Mouse (Mus musculus) regulatory T cell (primary cell): ENCODE results near the gene Tox4.

Source experiments
- in situ Hi-C: fragments of 300-600 bp; cut with MboI, MseI; formaldehyde crosslinking; loops from one replicate; pipeline ENCODE4 v1.15.1; 2025; ENCODE audit warnings: high pct_unique_total_duplicates

Gene Tox4

GRCm38 (mm10) chr14:52278932-52279746 lies at the start of gene Tox4, which contains the start of gene Rab2b:
Tox4 (plus strand) TSS chr14:52279146.
Rab2b (minus strand) TSS chr14:52279545.
- in situ Hi-C loops = loop anchor here (5.0 to 10.0 kb wide), 2 partner anchors 82 to 1274 kb away; partner anchors contain the start of genes Rnase10 and Supt16

DNA sequence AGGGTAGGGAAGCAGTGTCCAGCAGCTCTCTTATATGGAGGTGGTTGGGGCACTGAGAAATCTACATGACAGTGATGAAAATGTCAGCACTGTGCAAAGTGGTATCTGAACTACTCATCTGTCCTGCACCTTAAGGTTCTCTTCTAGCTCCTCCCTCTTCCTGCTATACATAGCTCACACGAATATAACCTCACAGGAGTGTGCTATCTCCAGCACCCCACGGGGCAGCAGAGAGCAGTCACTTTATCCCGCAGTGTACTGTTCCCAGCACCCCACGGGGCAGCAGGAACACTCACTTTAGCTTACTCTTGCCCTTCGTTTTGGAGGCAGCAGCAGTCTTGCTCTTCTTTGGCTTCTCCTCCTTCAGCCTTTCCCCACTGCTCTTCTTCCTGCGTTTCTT lies 46.7 kb upstream of the Tox4 start:
- in situ Hi-C loops = no loop called here

DNA sequence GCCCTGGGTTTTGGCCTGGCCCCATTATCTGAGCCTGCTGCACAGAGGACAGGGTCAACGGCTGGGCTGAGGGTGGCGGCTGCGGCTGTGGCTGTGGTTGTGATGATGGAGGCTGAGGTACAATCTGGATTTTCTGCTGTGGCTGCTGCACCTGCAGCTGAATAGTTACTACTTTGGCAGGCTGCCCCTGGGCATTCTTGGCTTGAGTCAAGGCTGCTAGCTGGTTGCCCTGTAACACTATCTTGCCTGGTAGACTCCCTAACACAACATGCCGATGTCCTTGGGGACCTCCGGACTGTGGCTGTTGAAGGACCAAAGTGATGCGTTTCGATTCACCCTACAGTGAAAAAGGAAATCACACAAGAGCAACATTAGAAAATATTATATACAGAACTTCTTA lies 43.8 kb upstream of the Tox4 start:
- in situ Hi-C loops = no loop called here

DNA sequence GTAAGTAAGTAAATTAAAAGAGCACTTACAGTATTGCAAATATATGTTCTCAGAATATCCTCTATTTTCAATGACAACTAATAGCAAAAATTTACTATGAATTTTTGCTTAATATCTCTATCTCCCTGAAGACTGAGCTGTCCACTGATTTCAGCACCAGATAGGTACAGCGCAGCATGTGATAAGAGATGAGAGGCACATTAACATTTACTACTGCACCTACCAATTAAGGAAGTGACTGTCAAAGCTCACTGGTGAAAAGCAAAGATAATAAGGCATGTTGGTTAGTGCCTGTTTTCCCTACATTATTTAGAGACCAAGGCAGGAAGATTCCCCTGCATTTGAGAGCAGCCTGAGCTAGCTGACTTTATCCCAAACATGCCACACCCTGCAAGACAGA lies 42.7 kb upstream of the Tox4 start:
- in situ Hi-C loops = no loop called here

- in situ Hi-C loops = no loop called here
These were observed 34.8 kb upstream of the Tox4 start for GRCm38 (mm10) chr14:52244041-52244689.

DNA sequence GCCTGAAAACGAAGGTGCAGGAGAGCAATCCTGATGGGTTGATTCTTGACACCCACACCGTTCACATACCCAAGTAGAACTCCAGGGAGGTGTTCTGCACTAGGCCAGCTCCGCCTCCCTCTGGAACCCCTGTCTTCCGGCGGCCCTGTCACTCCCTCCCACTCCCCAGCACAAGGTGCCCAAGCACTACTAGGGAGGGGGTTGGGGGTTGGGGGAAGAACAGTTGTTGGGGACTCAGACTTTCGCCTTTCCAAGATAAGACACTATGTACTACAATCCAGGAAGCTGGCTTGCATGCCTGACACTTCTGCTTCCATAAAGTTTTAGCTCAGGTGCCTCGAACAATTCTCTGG lies 34.3 kb upstream of the Tox4 start:
- in situ Hi-C loops = no loop called here

- in situ Hi-C loops = no loop called here
These were observed 32.8 kb upstream of the Tox4 start for GRCm38 (mm10) chr14:52246129-52246528.

- in situ Hi-C loops = no loop called here
These were observed 22.4 kb upstream of the Tox4 start for GRCm38 (mm10) chr14:52256311-52257175.

DNA sequence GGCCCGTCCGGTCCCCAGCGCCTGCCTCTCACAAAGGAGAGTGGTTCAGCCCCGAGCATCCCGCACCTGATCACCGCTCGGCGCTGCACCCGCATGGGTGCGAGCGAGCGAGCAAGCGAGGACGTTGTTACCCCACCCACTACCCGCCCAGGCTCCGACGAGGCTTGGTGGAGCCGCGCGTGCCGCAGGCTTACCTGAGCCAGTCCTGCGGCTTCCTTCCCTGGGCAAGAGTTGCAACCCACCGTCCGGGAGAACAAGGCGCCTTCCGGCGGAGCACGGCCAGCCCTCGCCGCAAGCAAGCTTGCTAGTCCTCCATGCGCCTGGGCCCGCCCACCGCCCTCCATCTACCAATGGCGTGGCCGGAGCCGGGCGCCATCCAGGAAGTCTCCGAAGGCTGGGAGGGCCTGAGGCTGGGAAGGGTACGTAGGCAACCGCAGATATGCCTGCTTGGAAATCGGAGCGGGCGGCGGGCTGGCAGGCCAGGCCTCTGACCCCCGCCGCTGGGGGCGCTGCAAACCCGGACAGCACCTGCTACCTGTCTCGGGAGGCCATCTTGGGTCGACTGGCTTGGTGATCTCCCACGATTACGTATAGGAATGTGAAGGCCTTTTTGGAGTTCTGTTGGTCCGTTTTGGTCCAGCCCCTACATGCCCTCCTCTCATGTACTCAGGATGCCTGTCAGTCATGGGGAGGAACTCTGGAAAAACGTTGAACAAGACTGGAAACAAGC lies 21.3 kb upstream of the Tox4 start, which contains the start of gene Chd8:
Chd8 (minus strand) TSS at position 297 of the 730 bp plus-strand sequence.
- in situ Hi-C loops = no loop called here

- in situ Hi-C loops = loop anchor here (10.0 kb wide), 1 partner anchor 1268 kb away; the partner anchor contains the start of gene Rnase10
These were observed 6.2 kb upstream of the Tox4 start for GRCm38 (mm10) chr14:52272781-52273180.

DNA sequence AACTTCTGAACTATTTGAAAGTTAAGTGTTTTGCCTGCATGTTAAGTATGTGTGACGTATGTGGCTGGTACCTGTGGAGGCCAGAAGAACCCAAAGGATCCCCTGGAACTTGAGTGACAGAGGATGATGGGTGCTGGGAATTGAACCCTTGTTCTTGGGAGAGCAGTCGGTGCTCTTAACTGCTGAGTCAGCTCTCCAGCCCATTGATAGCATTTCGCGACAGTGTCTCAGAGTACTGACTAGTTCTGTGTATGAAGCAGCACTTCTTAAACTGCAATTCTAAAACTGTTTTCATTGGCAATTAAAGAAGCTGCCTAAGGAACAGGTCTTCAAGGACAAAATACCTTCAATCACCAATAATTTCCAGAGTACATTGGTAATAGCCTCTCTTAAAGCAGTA lies 1.7 kb upstream of the Tox4 start:
- in situ Hi-C loops = loop anchor here (5.0 to 10.0 kb wide), 2 partner anchors 80 to 1272 kb away; partner anchors contain the start of genes Rnase10 and Supt16

GRCm38 (mm10) chr14:52279747-52280120 lies 788 bp downstream of the Tox4 start:
- in situ Hi-C loops = loop anchor here (5.0 to 10.0 kb wide), 2 partner anchors 82 to 1275 kb away; partner anchors contain the start of genes Rnase10 and Supt16

DNA sequence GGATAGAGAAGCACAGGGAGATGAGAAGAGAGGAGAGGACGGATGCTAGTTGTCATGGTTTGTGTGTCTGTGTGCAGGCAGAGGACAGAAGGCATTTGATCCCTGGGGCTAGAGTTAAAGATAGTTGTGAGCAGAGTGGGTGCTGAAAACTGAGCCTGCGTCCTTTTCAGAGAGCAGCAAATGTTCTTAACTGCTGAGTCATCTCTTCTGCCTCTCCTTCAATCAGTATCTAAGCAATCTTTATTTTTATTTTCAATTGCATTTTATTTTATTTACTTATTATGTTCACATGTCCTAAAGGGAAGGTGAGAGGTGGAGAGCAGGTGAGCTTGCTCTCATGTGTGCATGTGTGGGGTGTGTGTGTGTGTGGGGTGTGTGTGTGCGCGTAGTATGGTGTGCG lies 4.7 kb downstream of the Tox4 start:
- in situ Hi-C loops = no loop called here

DNA sequence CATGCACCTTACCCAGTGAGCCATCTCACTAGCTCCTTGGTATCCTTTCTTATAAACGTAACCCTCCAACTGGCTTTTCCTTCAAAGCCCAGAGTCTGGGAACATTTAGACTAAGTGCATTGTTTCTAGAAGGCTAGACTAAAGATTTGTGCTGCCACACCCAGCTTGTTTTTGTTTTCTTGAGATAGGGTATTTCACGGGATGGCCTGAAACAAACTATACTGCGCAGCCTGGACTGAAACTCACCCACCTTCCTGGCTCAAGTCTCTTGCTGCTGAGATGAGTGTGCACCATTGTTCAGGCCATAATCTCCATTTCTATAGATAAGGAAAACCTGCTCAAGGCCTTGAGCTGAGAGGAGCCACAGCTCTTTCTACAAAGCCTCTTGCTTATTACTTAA lies 5.2 kb downstream of the Tox4 start:
- in situ Hi-C loops = no loop called here

GRCm38 (mm10) chr14:52295558-52296264 lies 16.8 kb downstream of the Tox4 start:
- in situ Hi-C loops = loop anchor here (5.0 kb wide), 1 partner anchor 42 kb away; no protein-coding TSS in a partner anchor

- in situ Hi-C loops = loop anchor here (25.0 kb wide), 1 partner anchor 1909 kb away; no protein-coding TSS in a partner anchor
These were observed 24.6 kb downstream of the Tox4 start for GRCm38 (mm10) chr14:52303517-52303916.

GRCm38 (mm10) chr14:52304644-52305271 lies 25.8 kb downstream of the Tox4 start, which contains the start of gene Mettl3:
Mettl3 (minus strand) TSS chr14:52305128.
- in situ Hi-C loops = loop anchor here (25.0 kb wide), 1 partner anchor 1908 kb away; no protein-coding TSS in a partner anchor

- in situ Hi-C loops = loop anchor here (25.0 kb wide), 1 partner anchor 1906 kb away; no protein-coding TSS in a partner anchor
These were observed 27.2 kb downstream of the Tox4 start for GRCm38 (mm10) chr14:52306100-52306499.

GRCm38 (mm10) chr14:52310343-52310742 lies 31.4 kb downstream of the Tox4 start:
- in situ Hi-C loops = loop anchor here (25.0 kb wide), 1 partner anchor 1902 kb away; no protein-coding TSS in a partner anchor
